Mouse (Mus musculus) limb, embryonic 14.5 days (tissue): ENCODE measurements at regions not wholly inside any gene's neighbourhood (a gene's known extent, or its start where the extent isn't known, plus 50 kb on each side); places are given as distances from the start of the nearest gene placed in this dataset.

Experiments
- ATAC-seq: fragments of 200-750 bp; cut with Nextera tagmentation; 2 replicates; pipeline ENCODE4 v1.8.0; 2017; ENCODE audit warnings: low read depth, moderate number of reproducible peaks, moderate TSS enrichment; ENCODE audit not compliant: low FRiP score
- DNase-seq: peaks from one replicate; pipeline ENCODE4 v3.0.0-alpha.2; 2015; ENCODE audit warnings: low spot score
- H3K27ac ChIP-seq: fragments of 300-500 bp; sonication (generic); replicated peaks from 2 replicates; pipeline ENCODE4 v1.5.1; 2014; ENCODE audit warnings: low read depth, mild to moderate bottlenecking, low read length, moderate library complexity, mixed read lengths
- H3K27me3 ChIP-seq: fragments of 300-500 bp; sonication (generic); 2 replicates; pipeline ENCODE4 v1.6.1; 2014; ENCODE audit warnings: low read length, mixed read lengths; ENCODE audit not compliant: control insufficient read depth, insufficient read depth
- H3K36me3 ChIP-seq: fragments of 300-500 bp; sonication (generic); 2 replicates; pipeline ENCODE4 v1.6.1; 2014; ENCODE audit warnings: mild to moderate bottlenecking, low read length, moderate library complexity, mixed read lengths; ENCODE audit not compliant: control insufficient read depth, insufficient read depth
- H3K4me1 ChIP-seq: fragments of 300-500 bp; sonication (generic); 2 replicates; pipeline ENCODE4 v1.6.1; 2014; ENCODE audit warnings: antibody characterized with exemption, low read length, mixed read lengths; ENCODE audit not compliant: control insufficient read depth, insufficient read depth
- H3K4me2 ChIP-seq: fragments of 300-500 bp; sonication (generic); replicated peaks from 2 replicates; pipeline ENCODE4 v1.6.1; 2014; ENCODE audit warnings: low read depth, mild to moderate bottlenecking, low read length, moderate library complexity; ENCODE audit not compliant: severe bottlenecking
- H3K4me3 ChIP-seq: fragments of 300-500 bp; sonication (generic); replicated peaks from 2 replicates; pipeline ENCODE4 v1.5.1; 2014; ENCODE audit warnings: low read length
- H3K9ac ChIP-seq: fragments of 300-500 bp; sonication (generic); 2 replicates; pipeline ENCODE4 v1.6.1; 2014; ENCODE audit warnings: mild to moderate bottlenecking, low read depth, low read length, moderate library complexity; ENCODE audit not compliant: severe bottlenecking
- H3K9me3 ChIP-seq: fragments of 300-500 bp; sonication (generic); 2 replicates; pipeline ENCODE4 v1.6.1; 2016; ENCODE audit warnings: low read length; ENCODE audit not compliant: control insufficient read depth
- POLR2A ChIP-seq: fragments of 200-500 bp; IDR thresholded peaks from 2 replicates; pipeline ENCODE4 v1.8.0; 2012; ENCODE audit warnings: inconsistent platforms, mild to moderate bottlenecking, moderate library complexity, borderline replicate concordance; ENCODE audit not compliant: insufficient read depth, insufficient read length; ENCODE audit errors: extremely low read depth
- WGBS: fragments of 180-500 bp; shearing (Covaris S2); extraction: QIAGEN DNeasy Blood & Tissue Kit; methylation state at CpG from one replicate; pipeline ENCODE4 v1.1.7; 2014; 5-methylcytosine and 5-hydroxymethylcytosine counted together

- TF ChIP-seq POLR2A: no peak
- H3K4me2 ChIP-seq: no peak overlapping the region
- H3K4me3 ChIP-seq: no peak overlapping the region
- H3K27me3 ChIP-seq: no peaks in the 10 kb centered on the region
- H3K9me3 ChIP-seq: no peaks in the 10 kb centered on the region
- no peak overlapping the region for H3K27ac ChIP-seq
- no peak overlapping the region for H3K9ac ChIP-seq
- DNase-seq: peak; percentile 67
- no peak for ATAC-seq
- H3K4me1 ChIP-seq: no peaks in the 10 kb centered on the region; the same call in 1 of the 2 replicates
- 20% methylated on average over 6 of the region's 6 CpGs for WGBS
- no peaks in the 10 kb centered on the region for H3K36me3 ChIP-seq
These were observed 325.4 kb downstream of the Tfec start for GRCm38 (mm10) chr6:16572828-16573227.

DNA sequence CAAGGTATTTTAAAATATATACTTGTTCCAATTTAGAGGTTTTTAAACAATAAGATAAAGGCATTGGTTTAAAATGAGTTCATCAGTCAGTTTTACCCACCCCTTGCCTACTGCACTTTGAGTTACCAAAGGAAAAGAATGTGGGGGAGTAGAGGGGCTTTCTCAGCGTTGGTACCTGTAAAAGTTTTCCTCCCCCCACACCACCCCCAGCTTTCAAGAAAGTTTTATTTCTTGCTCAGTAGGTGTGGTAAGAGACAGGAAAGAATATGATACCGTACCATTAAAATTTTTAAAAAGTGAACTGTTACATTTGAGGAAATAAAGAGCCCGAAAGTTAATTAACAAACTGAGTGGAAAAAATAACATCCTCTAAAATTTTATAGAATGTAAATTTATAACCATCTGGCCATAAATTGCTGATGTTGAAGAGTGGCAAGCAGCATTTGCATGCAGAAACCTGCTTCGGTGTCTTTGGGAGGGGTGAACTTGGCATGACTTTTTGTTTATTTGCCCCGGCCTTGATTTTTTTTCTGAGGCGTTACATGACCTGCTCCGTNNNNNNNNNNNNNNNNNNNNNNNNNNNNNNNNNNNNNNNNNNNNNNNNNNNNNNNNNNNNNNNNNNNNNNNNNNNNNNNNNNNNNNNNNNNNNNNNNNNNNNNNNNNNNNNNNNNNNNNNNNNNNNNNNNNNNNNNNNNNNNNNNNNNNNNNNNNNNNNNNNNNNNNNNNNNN is 346.1 kb downstream of the Tfec start:
- WGBS: 13% methylated on average over 7 of the region's 7 CpGs
- Histone ChIP-seq H3K4me1 (peaks cover 27% of the 10 kb centered on the region), H3K9ac (no peak overlapping the region), H3K27me3 (no peaks in the 10 kb centered on the region), H3K36me3 (no peaks in the 10 kb centered on the region), H3K9me3 (no peaks in the 10 kb centered on the region), H3K4me2 (peak overlapping the region; percentile 13; the same call in 1 of the 2 replicates), H3K27ac (peak overlapping the region; percentile 67; the same call in 1 of the 2 replicates), H3K4me3 (no peak overlapping the region)
- DNase-seq (peak; percentile 77), ATAC-seq (peak; percentile 76)
- no peak for TF ChIP-seq POLR2A

- ATAC-seq (no peak), DNase-seq (no peak)
- H3K4me1 ChIP-seq: peaks cover 27% of the 10 kb centered on the region
- TF ChIP-seq POLR2A: no peak
- H3K9me3 ChIP-seq: no peaks in the 10 kb centered on the region
- peak overlapping the region; percentile 35 for H3K27ac ChIP-seq
- H3K36me3 ChIP-seq: no peaks in the 10 kb centered on the region
- H3K9ac ChIP-seq: no peak overlapping the region
- H3K4me3 ChIP-seq: no peak overlapping the region
- no peak overlapping the region for H3K4me2 ChIP-seq
- H3K27me3 ChIP-seq: no peaks in the 10 kb centered on the region
- WGBS: 61% methylated on average over 6 of the region's 6 CpGs
These were observed 347.1 kb downstream of the Tfec start for GRCm38 (mm10) chr6:16551131-16551530.

GRCm38 (mm10) chr6:16550445-16550844 is 347.8 kb downstream of the Tfec start:
- no peak overlapping the region for H3K9ac ChIP-seq
- DNase-seq: peak; percentile 51
- H3K27me3 ChIP-seq: no peaks in the 10 kb centered on the region
- no peak for ATAC-seq
- H3K4me3 ChIP-seq: no peak overlapping the region
- no peak overlapping the region for H3K4me2 ChIP-seq
- peaks cover 27% of the 10 kb centered on the region for H3K4me1 ChIP-seq
- 52% methylated on average over 9 of the region's 9 CpGs for WGBS
- H3K27ac ChIP-seq: peak overlapping the region; percentile 35; the same call in 1 of the 2 replicates
- TF ChIP-seq POLR2A: no peak
- no peaks in the 10 kb centered on the region for H3K36me3 ChIP-seq
- no peaks in the 10 kb centered on the region for H3K9me3 ChIP-seq

DNA sequence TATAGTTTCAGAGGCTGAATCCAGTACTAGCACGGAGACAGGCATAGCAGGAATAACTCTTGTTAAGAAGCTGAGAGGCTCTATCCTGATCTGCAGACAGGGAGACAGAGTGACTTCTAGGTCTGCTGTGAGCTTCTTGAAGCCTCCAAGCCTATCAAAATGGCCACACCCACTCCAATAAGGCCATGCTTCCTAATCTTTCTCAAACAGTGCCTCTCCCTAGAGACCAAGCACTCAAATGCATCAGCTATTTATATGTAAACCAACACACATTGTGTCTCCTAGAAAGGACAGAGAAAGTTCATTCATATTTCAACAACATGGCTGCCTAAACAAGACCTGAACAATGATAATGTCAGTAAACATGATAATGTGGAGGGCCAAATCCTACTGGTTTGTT is 384.2 kb downstream of the Tfec start:
- 41% methylated on average over 1 of the region's 1 CpGs for WGBS
- TF ChIP-seq POLR2A: no peak
- Histone ChIP-seq H3K27me3 (no peaks in the 10 kb centered on the region), H3K4me1 (no peaks in the 10 kb centered on the region), H3K27ac (no peak overlapping the region), H3K9me3 (no peaks in the 10 kb centered on the region; the same call in 1 of the 2 replicates), H3K4me3 (no peak overlapping the region), H3K9ac (no peak overlapping the region), H3K36me3 (no peaks in the 10 kb centered on the region), H3K4me2 (no peak overlapping the region)
- DNase-seq (no peak), ATAC-seq (no peak)
